Mouse (Mus musculus) naive thymus-derived CD4-positive, alpha-beta T cell, adult 2 months (primary cell): ENCODE data around the gene Larp4.
"Not testable (repeated sequence)": the region's sequence is repeated elsewhere in the genome, so short reads cannot be mapped to it uniquely, and the experiment has no call there.

Source experiments
- DNase-seq: peaks from one replicate; pipeline ENCODE4 v3.0.0-alpha.2; 2011; ENCODE audit warnings: low read depth

Gene Larp4

DNA sequence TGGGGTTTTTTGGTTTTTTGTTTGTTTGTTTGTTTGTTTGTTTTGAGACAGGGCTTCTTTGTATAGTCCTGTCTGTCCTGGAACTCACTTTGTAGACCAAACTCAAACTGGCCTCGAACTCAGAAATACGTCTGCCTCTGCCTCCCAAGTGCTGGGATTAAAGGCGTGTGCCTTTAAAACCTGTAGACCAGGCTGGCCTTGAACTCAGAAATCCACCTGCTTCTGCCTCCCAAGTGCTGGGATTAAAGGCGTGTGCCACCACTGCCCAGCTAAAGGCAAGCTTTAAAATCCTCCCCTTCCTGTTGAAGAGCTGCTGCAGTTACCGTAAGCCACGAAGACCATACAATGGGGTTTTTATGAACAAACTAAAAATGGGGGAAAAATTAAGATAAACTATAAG, at the start of gene Larp4:
Gene Larp4 (plus strand): TSS at position 301 of the 400 bp plus-strand sequence.
- DNase-seq, result not testable (repeated sequence)

DNA sequence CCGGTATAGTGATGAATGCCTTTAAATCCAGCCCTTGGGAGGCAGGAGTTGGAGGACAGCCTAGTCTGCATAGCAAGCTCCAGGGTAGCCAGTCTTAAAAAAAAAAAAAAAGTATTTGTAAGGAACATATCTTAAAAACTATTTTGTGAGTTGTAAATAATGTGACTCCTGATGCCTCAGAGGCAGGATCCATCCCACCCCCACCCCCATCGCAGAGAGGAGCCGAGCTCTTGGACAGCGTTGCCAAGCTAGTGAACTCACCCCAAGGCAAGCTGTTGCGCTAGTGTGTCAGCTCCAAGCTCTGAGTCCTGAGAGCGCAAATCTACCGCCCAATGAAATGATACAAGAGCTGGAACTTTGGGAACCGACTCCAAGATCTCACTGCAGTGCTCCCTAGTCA, 38.6 kb upstream of the Larp4 start:
- DNase-seq, result no peak

DNA sequence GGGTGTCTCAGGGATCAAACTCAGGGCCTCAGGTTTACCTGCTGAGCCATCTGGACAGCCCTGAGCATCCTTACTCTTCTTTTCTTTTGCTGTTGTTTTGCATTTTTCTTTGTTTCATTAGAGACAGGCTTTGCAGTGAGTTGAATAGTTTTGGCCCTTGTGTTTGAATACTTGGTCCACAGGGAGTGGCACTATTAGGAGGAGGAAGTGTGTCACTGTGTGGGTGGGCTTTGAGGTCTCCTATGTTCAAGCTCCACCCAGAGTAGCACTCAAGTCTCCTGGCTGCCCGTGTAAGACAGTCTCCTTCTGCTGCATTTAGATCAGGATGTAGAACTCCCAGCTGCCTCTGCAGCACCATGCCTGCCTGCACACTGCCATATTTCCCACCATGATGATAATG, 35.4 kb upstream of the Larp4 start:
- no peak for DNase-seq

DNA sequence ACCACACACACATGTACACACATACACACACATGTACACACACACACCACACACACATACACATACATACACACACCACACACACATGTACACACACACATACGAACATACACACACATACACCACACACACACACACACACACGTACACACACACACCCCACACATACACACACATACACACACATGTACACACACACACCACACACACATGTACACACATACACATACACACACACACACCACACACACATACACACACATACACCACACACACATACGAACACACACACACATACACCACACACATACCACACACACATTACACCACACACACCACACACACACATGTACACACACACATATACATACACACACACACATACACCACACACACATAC, 33.2 kb upstream of the Larp4 start:
- DNase-seq, result no peak

DNA sequence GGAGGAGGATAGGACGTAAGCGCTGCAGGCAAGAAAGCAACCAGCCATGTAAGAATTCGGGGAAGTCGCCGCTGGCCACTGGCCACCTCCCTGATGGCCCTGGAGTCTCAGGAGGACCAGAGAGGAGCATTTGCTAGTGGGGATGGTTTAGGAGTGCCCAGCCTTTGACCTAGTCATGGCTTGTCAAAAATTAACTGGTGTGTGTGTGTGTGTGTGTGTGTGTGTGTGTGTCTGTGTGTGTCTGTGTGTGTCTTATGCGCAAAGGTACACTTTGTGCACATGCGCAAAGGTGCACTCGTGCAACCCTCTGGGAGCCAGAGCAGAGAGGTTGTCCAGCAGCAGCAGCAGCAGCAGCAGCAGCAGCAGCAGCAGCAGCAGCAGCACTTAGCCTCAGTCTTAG, 32.0 kb upstream of the Larp4 start:
- DNase-seq, result no peak

DNA sequence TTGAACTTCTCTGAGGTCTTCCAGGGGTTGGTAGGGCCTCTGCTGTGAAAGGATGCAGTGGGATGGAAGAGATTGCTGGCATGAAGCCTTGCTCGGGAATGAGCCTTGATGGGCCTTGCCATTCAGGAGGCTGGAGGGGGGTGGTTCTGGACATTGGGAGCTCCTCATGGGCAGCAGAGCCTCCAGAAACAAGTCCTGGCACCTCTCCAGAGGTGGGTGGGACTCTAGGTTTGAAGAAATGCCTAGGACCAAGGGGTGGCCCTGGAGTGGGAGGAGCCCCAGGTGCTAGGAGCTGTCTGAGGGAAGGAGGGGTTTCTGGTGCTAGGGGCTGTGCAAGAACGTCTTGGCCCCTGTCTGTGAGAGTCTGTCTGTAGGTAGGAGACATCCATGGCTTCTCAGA, 29.4 kb upstream of the Larp4 start:
- DNase-seq, result no peak

DNA sequence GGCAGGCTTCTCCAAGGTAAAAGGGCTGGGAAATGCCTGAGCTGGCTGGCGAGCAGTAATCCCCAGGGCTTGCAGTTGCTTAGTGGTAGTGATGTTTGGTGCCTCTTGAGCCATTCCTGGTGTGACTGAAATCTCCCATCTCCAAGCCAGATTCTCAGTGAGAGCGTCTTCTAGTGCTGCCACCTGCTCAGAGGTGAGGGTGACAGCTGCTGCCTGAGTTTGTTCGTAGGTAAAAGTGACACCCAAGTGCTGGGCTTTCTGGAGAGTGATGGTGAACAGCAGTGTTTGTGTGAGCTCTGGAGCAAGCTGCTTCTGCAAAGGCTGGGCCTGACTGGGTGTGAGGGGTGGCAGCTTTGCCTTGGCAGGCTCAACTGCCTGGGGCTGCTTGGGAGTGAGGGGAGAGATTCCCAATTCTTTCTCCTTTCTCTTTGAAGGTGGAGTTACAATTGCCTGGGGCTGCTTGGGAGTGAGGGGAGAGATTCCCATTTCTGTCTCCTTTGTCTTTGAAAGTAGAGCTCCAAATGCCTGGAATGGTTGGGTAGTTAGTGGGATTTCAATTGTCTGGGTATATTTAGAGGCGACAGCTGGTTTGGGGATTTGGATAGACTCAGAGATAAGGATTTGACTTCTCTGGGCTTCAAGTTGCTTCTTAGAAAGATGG, 28.8 kb upstream of the Larp4 start:
- DNase-seq, result no peak

DNA sequence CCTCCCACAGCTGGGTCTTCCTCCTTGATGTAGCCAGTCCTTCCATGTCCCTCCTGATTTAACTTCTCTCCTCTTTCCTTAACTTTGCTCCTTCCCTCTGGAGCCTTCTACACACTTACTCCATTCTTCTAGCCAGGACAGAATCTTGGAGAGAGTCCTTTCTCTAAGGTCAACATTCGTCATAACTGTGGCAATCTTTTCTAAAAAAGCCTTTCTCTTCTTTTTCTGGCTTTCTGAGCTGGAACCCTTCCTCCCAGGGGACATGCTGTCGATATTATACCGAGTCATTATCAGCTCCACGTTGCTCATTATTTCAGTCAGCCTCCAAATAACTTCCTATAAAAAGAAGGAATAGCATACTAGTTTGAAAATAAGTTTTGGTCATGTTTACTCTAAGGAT, 14.5 kb upstream of the Larp4 start:
- no peak for DNase-seq

DNA sequence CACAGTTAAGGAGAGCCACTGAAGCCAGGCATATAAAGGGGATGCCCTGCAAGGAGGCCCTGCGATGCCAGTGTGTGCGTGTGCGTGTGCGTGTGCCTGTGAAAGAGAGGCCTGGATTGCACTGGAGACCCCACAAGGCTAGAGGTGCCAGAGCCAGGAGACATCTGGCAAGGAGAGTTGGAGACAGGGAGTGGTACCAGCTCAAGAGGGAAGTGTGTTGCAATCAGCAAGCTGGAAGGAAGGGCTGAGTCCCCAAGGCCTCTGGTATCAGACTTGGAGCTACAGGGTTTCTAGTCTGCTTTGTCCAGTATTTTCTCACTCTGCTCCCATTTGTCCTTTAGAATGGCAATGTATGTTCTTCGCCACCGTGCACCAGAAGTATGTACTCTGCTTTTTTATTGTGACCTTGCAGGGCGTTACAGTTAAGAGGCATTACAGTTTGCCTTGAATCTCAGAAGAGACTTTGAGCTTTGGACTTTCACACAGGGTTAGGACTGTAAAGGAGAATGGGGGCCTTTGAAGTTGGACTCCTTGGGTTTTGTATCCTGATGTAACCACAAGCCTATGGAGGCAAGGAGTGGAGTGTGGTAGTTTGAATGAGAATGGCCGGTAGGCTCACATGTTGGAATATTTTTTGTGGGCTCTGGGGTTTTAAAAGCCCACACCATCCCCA, 4.6 kb upstream of the Larp4 start:
- no peak for DNase-seq

DNA sequence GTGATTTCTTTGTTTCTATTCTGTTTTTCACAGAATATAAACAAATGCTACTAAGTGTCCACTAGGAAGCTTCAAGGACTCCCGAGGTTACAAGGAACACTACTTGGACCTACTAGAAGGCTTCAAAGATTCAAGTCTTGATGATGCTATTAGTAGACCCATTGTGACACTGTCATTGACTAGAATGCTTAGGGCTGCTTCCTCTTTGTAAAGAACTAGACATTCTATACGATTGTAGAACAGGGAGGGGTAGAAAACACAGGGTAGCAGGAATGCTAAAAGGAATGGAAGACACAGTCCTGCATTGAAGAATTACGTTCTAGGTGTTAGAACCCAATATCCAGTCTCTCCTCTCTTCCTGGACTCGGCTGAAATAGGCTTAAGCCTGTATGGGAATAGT, 2.9 kb upstream of the Larp4 start, which contains the start of gene Fam186a:
Gene Fam186a (minus strand): TSS at position 101 of the 400 bp plus-strand sequence.
- no peak for DNase-seq

DNA sequence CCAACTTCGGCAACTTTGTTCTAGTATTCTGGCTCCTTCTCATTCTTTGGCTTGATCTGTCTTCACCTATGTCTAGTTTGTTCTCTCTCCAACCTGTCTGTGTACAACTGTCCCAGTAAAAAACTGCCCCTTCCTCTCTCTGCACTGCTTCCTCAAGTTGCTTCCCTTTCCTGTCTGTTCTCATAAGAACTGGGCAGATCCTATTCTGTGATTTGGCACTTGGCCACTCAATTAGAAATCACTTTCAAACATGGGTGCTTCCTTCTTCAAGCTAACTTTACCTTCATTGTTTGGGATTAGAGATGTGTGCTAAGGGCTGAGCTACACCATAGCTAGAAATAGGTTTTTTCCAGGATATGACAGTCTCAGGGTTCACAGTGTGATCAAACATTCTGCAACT, 741 bp downstream of the Larp4 start:
- DNase-seq, result no peak

DNA sequence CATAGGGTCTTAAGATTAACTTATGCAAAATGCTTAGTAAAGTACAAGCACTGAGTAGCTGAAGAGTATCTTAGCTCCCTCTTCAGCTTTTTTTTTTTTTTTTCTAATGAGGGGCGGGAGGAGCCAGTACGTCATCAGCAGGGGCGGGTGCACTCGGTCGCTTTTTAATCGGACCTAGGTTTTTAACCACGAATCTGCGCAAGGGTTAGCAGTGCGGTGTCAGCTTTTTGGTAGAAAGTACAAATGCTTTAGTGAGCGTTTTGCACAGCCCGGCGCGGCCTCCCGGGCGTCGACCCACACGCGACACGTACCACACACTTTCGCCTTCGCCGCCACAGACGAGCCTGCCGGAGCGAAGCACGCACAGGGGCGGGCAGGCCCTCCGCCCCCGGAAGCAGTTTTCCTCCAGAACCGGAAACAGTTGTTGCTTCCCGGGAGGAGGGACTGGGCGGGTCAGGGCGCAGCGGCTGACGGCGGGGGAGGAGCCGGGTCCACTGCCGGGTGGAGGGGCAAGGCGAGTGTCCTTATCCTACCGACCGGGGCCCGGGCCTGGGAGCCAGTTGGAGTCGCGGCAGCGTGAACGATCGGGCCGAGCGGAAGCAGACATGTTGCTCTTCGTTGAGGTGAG, 2.6 kb downstream of the Larp4 start:
- peak; percentile 95 for DNase-seq

DNA sequence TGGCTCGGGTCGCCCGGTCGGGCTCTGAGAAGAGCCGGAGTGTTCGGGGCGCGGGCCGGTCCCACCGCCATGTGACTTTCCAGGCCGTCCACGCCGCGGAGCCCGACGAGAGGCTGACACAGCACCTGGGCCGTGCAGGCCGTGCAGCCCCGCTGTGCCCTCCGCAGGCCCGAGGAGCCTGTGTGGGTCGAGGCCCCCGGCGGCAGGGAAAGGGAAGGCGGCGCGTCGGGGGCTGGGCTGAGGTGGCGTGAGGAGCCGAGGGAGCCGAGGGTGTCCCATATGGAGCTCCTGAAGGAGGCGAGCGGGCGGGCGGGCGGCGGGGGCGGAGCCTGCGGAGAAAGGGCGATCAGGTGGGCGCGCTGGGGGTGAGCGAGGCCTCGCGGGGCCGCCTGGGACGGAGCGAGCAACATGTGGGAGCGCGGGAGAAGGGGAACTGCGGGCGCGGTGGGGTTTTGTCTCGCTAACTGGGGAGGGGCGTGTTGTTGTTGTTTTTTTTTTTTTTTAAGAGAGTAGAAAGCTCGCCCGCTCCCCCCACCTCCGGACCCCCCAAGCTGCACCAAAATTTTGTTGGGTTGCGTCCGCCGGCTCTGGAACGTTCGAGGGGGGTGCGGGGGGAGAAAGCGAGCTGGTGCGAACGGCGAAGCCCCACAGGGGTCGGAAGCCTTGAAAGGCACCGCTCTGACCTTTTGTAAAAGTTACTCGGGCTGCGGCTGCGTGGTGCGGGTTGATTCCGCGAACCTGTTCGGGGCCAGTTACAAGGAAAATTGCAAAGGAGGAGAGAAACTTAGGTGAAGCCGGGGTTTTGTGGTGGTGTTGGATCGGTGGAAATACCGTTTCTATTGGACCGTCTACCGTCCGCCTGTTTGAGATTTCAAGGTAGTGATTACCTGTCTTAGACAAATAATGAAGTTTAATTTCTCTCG, 3.4 kb downstream of the Larp4 start:
- DNase-seq, result peak; percentile 41

DNA sequence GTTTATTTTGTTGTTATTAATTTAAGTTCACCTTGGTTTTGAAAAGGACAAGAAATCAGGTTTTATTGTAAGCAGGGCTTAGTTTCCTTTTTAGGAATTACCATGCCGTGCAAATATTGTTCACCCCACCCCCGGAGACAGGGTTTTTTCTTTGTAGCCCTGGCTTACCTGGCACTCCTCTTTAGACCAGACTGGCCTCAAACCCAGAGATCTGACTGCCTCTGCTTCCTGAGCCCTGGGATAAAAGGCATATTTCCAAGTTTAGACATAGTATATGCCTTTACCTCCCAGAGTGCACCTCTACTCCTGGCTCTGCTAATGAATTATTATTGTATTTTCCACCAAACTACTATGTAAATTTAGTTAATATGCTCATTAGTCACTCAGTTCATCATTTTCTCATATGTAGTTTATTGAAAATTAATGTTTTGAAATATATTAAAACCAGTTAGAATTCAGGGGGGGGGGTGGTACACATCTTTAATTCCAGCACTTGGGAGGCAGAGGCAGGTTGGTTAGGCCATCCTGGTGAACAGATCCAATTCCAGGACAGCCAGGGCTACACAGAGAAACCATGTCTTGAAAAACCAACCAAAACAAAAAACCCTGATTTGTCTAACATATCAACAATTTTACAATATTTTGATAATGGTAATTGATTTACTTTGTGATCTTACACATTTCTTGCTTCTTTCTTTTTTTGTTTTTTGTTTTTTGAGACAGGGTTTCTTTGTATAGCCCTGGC, 4.8 kb downstream of the Larp4 start:
- no peak for DNase-seq

DNA sequence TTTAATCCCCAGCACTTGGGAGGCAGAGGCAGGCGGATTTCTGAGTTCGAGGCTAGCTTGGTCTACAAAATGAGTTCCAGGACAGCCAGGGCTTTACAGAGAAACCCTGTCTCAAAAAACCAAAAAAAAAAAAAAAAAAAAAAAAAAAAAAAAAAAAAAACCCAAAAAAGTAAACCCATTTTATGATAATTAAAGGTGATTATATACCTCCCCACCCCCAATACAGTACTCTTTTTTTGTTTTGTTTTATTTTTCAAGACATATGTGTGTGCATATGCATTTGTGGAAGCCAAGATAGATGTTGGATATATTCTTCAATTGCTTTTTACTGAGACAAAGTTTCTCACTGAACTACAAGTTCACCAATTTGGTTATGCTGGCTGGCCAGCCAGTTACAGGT, 6.3 kb downstream of the Larp4 start:
- not testable (repeated sequence) for DNase-seq

DNA sequence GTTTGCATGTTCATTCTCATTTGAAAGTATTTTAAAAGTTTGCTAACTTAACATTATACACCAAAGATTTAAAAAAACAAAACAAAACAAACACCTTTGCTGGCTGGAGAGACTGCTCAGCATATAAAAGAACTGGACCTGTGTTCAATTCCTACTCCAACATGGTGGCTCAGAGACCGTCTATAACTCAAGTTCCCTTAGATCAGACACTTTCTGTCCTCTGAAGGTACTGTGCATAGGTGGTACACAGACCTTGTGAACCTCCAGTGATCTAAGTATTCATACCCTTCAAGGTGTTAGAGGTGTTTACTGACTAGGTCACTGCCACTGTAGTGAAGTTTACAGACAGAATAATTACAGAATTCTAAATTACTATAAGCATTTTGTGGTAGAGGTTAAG, 9.4 kb downstream of the Larp4 start:
- DNase-seq, result no peak

DNA sequence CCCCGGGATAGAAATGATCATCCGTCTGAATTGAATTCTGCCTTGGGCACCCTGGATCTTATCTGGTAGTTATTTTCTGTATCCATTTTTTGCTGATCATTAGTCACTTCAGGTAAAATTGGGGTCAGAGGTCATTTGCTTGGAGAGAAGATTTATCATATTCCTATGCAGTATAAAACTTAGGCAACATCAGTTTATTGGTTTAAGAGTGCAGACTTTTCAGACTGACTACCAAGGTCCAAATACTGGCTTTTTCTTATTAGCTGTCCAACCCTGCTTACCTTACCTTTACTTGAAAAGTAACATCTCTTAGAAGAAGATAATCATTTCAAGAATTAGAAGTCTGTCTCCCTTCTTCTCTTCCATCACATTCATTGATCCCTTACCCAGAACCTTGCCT, 9.8 kb downstream of the Larp4 start:
- DNase-seq, result no peak

DNA sequence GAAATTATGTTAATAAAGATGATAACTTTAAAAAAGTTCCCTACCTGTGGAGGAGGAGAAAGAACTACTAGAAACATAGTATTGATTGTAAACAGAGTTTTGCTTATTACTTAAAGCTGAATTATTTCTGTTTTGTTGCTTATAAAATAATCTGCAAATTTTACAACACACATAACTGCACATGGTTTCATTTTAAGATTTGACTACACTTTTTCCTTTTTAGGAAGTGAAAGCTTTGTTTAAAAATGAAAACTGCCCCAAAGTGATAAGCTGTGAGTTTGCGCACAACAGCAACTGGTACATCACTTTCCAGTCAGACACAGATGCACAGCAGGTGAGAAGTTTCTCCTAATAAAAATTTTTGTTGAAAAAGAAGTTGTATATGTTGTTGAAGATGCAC, 23.2 kb downstream of the Larp4 start:
- DNase-seq, result no peak

DNA sequence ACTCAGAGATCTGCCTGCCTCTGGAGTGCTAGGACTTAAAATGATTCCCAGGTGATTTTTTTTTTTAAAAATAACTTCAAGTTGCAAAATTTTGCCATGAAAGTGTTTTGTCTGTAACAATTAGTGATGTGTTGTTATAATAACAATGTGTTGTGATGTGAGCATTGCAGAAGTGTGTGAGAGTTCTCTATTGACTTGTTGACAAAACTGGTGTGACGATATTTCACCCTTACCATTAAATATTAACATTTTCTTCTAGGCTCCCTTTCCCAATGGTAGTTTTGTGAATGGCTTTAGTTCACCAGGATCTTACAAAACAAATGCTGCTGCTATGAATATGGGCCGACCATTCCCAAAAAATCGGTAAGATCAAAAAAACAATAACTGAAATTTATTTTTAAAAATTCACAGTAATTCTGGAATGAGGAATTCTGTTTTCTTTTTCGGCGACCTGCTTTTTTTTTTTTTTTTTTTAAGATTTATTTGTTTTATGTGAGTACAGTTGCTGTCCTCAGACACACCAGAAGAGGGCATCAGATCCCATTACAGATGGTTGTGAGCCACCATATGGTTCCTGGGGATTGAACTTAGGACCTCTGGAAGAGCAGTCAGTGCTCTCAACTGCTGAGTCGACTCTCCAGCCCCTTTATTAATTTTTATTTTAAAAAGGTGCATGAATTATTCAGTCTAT, 27.4 kb downstream of the Larp4 start:
- DNase-seq, result no peak

DNA sequence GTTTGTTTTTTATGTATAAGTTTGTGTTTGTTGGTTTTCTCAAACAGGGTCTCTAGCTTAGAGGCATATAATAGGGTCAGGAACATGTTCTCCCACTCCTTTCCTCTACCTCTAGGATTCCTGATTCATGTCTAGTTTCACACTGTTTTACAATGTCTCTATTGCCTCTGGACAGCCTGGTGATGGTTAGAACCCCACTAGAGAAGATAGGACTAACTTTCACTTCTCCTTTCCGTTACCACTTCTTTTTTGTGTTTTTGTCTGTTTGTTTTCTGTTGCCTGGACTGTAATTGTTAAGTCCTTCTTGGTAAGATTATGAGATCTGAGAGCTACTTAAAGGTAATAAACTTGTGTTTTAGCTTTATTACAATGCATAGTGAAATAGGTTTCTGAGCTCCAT, 29.5 kb downstream of the Larp4 start:
- no peak for DNase-seq

DNA sequence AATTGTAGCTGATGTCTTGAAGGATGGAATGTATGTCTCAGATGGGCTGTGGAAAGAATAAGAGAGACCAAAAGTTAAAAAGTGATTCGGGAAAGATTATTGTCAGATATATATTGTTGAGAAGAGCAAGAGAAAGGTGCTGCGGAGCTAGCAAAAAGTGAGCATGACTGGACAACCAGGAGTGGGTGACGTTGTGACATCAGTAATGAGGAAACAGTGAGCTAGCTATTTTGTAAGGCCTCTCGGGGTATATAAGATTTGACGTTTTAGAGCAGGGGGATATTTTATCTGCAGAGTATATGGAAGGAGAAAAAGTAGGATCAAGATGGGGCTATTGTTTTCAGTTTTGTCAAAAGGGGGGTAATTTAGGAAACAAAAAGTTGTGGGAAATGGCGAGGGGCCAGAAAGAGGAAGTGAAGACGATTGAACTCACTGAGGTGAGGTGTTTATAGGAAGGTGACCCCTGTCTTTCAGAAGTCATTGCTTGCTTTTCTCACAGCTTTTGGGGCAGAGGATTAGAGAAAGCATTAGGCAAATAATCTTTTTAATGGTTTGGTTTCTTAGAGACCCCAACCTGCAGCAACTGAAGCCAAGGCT, 34.9 kb downstream of the Larp4 start:
- no peak for DNase-seq
